Mouse (Mus musculus): ENCODE measurements around the gene Inpp5f. TPM values are rescaled to one million over a fixed set of nuclear protein-coding genes. Genes with fewer than 3 reads are reported as not detected.

The Inpp5f gene
- polyA plus RNA-seq, 1 experiment from 2014 or later, result 257 TPM

- Histone ChIP-seq H3K27ac (ENCODE audit: low read depth, low read length) (no peak overlapping the region), H3K27me3 (replicated peaks; ENCODE audit: control insufficient read depth, insufficient read depth, low read length) (no peaks in the 10 kb centered on the region), H3K9ac (ENCODE audit: low read length) (peak overlapping the region; percentile 44; the same call in 1 of the 2 replicates), H3K9me3 (replicated peaks; ENCODE audit: control insufficient read depth, low read length) (no peaks in the 10 kb centered on the region), H3K4me1 (ENCODE audit: control insufficient read depth, insufficient read depth, low read length) (peaks cover 18% of the 10 kb centered on the region; the same call in 1 of the 2 replicates), H3K36me3 (ENCODE audit: control insufficient read depth, insufficient read depth, low read length) (no peaks in the 10 kb centered on the region), H3K4me3 (ENCODE audit: low read depth, low read length) (peak overlapping the region; percentile 85; the same call in 1 of the 2 replicates), H3K4me2 (ENCODE audit: low read length) (peak overlapping the region; percentile 61)
- DNase-seq (ENCODE audit: low spot score) (no peak), ATAC-seq (no peak)
- 70% methylated on average over 2 of the region's 2 CpGs for WGBS
Observed at GRCm38 (mm10) chr7:128743898-128744297, 132.8 kb downstream of the Inpp5f start.

GRCm38 (mm10) chr7:128744684-128745485 lies 133.8 kb downstream of the Inpp5f start, which contains the start of gene Sec23ip:
Gene Sec23ip (plus strand): TSS chr7:128744943.
- Histone ChIP-seq H3K4me2 (ENCODE audit: low read length) (peak within 1 kb of the TSS; percentile 78), H3K9ac (ENCODE audit: low read length) (peak within 1 kb of the TSS; percentile 87), H3K4me1 (ENCODE audit: control insufficient read depth, insufficient read depth, low read length) (peaks cover 16% of the 10 kb centered on the region; the same call in 1 of the 2 replicates), H3K9me3 (replicated peaks; ENCODE audit: control insufficient read depth, low read length) (no peaks in the 10 kb centered on the region), H3K27me3 (replicated peaks; ENCODE audit: control insufficient read depth, insufficient read depth, low read length) (no peaks in the 10 kb centered on the region), H3K27ac (ENCODE audit: low read depth, low read length) (no peak within 1 kb of the TSS; the same call in 1 of the 2 replicates), H3K36me3 (ENCODE audit: control insufficient read depth, insufficient read depth, low read length) (peaks cover 1% of the 10 kb centered on the region), H3K4me3 (ENCODE audit: low read depth, low read length) (peak within 1 kb of the TSS; percentile 85)
- ATAC-seq (peak; percentile 90), DNase-seq (ENCODE audit: low spot score) (peak; percentile 100)
- WGBS, result under 1% methylated on average over 54 of the region's 55 CpGs

Other genes with a start within 250 kb of the Inpp5f start
- gene Rgs10, start 192.6 kb upstream of the Inpp5f start, polyA plus RNA-seq (2014; fragmentation: Nextera tagmentation; extraction: Ambion mirVana), result 21.8 and 22.5 TPM in 2 replicates
- gene Tial1, start 149.6 kb upstream of the Inpp5f start, polyA plus RNA-seq (2014; fragmentation: Nextera tagmentation; extraction: Ambion mirVana), result 30.6 and 34.6 TPM in 2 replicates
- 1.4 and 1.7 TPM in 2 replicates for gene Bag3, start 87.7 kb upstream of the Inpp5f start, polyA plus RNA-seq (2014; fragmentation: Nextera tagmentation; extraction: Ambion mirVana)
- 55.6 and 58.1 TPM in 2 replicates for gene Mcmbp, start 129.2 kb downstream of the Inpp5f start, polyA plus RNA-seq (2014; fragmentation: Nextera tagmentation; extraction: Ambion mirVana)
- gene Sec23ip, start 133.6 kb downstream of the Inpp5f start, polyA plus RNA-seq (2014; fragmentation: Nextera tagmentation; extraction: Ambion mirVana), result 30.6 and 34.7 TPM in 2 replicates

All from forebrain, embryonic 14.5 days (tissue).